Mouse (Mus musculus): ENCODE measurements around the gene Fscn1.

DNA sequence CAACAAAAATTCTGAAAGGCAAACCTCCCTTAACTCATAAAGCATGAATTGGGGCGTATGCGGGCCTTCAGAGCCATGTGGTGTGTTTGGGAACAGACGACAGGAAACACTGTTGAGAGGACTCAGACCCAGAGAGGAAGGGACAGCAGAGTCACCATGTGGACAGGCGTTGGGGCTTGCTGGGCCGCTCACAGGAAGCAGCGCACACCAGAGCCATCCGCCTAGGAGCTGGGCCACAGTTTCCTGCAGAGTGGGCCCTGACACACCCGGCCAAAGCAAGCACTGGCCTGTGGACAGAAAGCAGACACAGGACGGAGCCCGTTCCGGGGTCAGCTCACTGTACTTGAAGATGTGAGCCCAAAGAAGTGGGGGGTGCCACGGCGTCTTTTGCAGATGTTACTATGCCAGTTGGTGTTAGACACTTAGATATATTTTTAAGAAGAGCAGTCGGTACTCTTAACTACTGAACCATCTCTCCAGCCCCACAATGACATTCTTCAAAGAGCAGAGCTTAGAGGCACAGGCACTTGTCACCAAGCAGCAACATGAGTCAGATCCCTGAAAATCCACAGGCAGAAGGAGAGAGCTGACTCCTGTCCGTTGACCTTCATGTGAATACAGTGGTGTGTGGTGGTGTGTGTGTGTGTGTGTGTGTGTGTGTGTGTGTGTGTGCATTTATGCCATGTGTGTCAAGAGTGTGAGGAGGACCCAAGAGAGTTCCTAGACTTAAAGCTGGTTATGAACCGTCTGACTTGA, 22.1 kb downstream of the Fscn1 start:
- TF ChIP-seq CTCF (IDR thresholded peaks at IDR 0.05; ENCODE audit: low read depth, low read length) (no peak), POLR2A (IDR thresholded peaks at IDR 0.05; ENCODE audit: insufficient read depth, low read length) (no peak)
